Mouse (Mus musculus) spleen, adult 2 months (tissue): ENCODE data around the gene Gabpb2. TPM values are rescaled to one million over a fixed set of nuclear protein-coding genes. Genes with fewer than 3 reads are reported as not detected.

Experiments
- DNase-seq, 2 experiments: peaks; one replicate each; pipeline versions ENCODE4 v3.0.0 to v3.0.0-alpha.2; 2012 to 2021; ENCODE audit warnings: low spot score in 2 of 2, low read depth in 1 of 2
- H3K27ac ChIP-seq: fragments of 200-500 bp; 2 replicates; pipeline ENCODE4 v1.5.1; 2012; ENCODE audit warnings: low read length, inconsistent platforms; ENCODE audit not compliant: insufficient read depth
- H3K27me3 ChIP-seq: fragments of 200-500 bp; 2 replicates; pipeline ENCODE4 v1.6.1; 2012; ENCODE audit warnings: mild to moderate bottlenecking, moderate library complexity, low read length, inconsistent platforms; ENCODE audit not compliant: control insufficient read depth, insufficient read depth
- H3K36me3 ChIP-seq: fragments of 200-500 bp; 2 replicates; pipeline ENCODE4 v1.6.1; 2012; ENCODE audit warnings: mild to moderate bottlenecking, low read length, inconsistent platforms; ENCODE audit not compliant: control insufficient read depth, insufficient read depth
- H3K4me1 ChIP-seq: fragments of 200-500 bp; 2 replicates; pipeline ENCODE4 v1.6.1; 2011; ENCODE audit warnings: inconsistent platforms; ENCODE audit not compliant: control insufficient read depth, insufficient read depth, insufficient read length
- H3K4me3 ChIP-seq: fragments of 200-500 bp; 2 replicates; pipeline ENCODE4 v1.5.1; 2011; ENCODE audit warnings: mild to moderate bottlenecking, inconsistent platforms; ENCODE audit not compliant: insufficient read depth, insufficient read length; ENCODE audit errors: extremely low read depth
- CTCF ChIP-seq: fragments of 200-500 bp; IDR thresholded peaks from 2 replicates; pipeline ENCODE4 v1.5.1; 2011; ENCODE audit warnings: mild to moderate bottlenecking, inconsistent platforms; ENCODE audit not compliant: insufficient read depth, insufficient read length, insufficient replicate concordance; ENCODE audit errors: extremely low read depth
- POLR2A ChIP-seq: fragments of 200-500 bp; IDR thresholded peaks from 2 replicates; pipeline ENCODE4 v1.6.1; 2011; ENCODE audit warnings: low read depth, low read length, inconsistent platforms
- WGBS: fragments of 180-500 bp; shearing (Covaris S2); methylation state at CpG from one replicate; pipeline ENCODE4 v1.1.7; 2018; 5-methylcytosine and 5-hydroxymethylcytosine counted together
- polyA plus RNA-seq: library from polyadenylated mRNA; depleted of rRNA; stranded (reverse); fragments of >200 nt; gene quantifications from 2 replicates; pipeline ENCODE4 v1.2.3, GENCODE M21; 2012

The Gabpb2 gene
- polyA plus RNA-seq, 1 experiment = 17.0 TPM

DNA sequence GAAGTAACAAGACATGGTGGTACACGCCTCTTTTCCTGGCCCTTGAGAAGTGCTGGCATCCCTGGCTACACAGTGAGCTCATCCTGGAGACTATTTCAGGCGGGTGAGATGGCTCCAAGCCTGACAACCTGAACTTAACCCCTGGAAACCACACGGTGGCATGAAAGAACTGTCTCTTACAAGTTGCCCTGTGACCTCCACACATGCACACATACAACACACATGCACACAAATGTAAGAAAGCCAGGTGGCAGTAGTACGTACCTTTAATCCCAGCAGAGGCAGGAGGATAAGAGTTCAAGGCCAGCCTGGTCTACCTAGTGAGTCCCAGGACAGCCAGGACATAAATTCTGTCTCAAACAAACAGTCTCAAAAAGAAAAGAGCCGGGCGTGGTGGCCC is 21.3 kb upstream of the Gabpb2 start:
- no peaks in the 10 kb centered on the region for H3K4me1 ChIP-seq
- H3K36me3 ChIP-seq = peaks cover 29% of the 10 kb centered on the region
- DNase-seq = no peak
- TF ChIP-seq POLR2A (no peak), CTCF (no peak)
- H3K4me3 ChIP-seq = no peak overlapping the region
- no peaks in the 10 kb centered on the region for H3K27me3 ChIP-seq
- H3K27ac ChIP-seq = no peak overlapping the region
- 85% methylated on average over 6 of the region's 6 CpGs for WGBS

DNA sequence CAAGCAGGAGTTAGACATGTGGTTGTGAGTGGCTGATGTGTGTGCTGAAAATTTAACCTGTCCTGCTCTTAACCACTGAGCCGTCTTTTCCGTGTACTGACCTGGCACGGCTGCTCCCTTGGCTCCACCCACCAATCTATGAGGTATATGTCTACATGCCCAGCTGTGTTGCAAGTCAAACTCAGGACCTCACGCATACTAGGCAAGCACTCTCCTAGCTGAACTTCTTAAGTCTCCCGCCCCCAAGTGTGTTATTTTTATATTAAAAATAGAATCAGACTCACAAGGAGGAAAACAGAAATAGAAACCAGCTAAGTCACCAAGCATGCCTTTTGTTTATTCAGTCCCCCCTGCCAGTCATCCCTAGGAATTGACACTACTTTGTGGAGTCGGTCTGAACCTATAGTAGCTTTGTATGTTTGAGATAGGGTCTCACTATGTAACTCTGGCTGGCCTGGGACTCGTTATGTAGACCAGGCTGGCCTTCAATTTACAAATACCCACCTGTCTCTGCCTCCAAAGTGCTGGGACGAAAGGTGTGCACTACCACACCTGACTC is 19.9 kb upstream of the Gabpb2 start:
- Histone ChIP-seq H3K27me3 (no peaks in the 10 kb centered on the region), H3K4me3 (no peak overlapping the region), H3K27ac (no peak overlapping the region), H3K4me1 (peaks cover 3% of the 10 kb centered on the region), H3K36me3 (peaks cover 42% of the 10 kb centered on the region)
- TF ChIP-seq CTCF (no peak), POLR2A (no peak)
- no peak for DNase-seq
- 86% methylated on average over 8 of the region's 8 CpGs for WGBS

GRCm38 (mm10) chr3:95235386-95236301 is 17.9 kb upstream of the Gabpb2 start:
- no peaks in the 10 kb centered on the region for H3K27me3 ChIP-seq
- H3K4me3 ChIP-seq = no peak overlapping the region
- 93% methylated on average over 23 of the region's 23 CpGs for WGBS
- TF ChIP-seq POLR2A (no peak), CTCF (no peak)
- H3K27ac ChIP-seq = no peak overlapping the region
- H3K36me3 ChIP-seq = peaks cover 51% of the 10 kb centered on the region
- no peak for DNase-seq
- peaks cover 12% of the 10 kb centered on the region for H3K4me1 ChIP-seq

GRCm38 (mm10) chr3:95233303-95233980 is 15.7 kb upstream of the Gabpb2 start:
- WGBS = 69% methylated on average over 16 of the region's 16 CpGs
- TF ChIP-seq CTCF (no peak), POLR2A (no peak)
- Histone ChIP-seq H3K36me3 (peaks cover 51% of the 10 kb centered on the region), H3K27ac (peak overlapping the region; percentile 7; the same call in 1 of the 2 replicates), H3K4me1 (peaks cover 15% of the 10 kb centered on the region), H3K27me3 (no peaks in the 10 kb centered on the region), H3K4me3 (no peak overlapping the region)
- no peak for DNase-seq

- WGBS = 77% methylated on average over 7 of the region's 7 CpGs
- H3K27ac ChIP-seq = no peak overlapping the region
- H3K36me3 ChIP-seq = peaks cover 48% of the 10 kb centered on the region
- no peak overlapping the region for H3K4me3 ChIP-seq
- no peaks in the 10 kb centered on the region for H3K27me3 ChIP-seq
- peaks cover 15% of the 10 kb centered on the region for H3K4me1 ChIP-seq
- TF ChIP-seq CTCF (no peak), POLR2A (no peak)
- no peak for DNase-seq
Measured at GRCm38 (mm10) chr3:95232771-95233170, 15.1 kb upstream of the Gabpb2 start.

DNA sequence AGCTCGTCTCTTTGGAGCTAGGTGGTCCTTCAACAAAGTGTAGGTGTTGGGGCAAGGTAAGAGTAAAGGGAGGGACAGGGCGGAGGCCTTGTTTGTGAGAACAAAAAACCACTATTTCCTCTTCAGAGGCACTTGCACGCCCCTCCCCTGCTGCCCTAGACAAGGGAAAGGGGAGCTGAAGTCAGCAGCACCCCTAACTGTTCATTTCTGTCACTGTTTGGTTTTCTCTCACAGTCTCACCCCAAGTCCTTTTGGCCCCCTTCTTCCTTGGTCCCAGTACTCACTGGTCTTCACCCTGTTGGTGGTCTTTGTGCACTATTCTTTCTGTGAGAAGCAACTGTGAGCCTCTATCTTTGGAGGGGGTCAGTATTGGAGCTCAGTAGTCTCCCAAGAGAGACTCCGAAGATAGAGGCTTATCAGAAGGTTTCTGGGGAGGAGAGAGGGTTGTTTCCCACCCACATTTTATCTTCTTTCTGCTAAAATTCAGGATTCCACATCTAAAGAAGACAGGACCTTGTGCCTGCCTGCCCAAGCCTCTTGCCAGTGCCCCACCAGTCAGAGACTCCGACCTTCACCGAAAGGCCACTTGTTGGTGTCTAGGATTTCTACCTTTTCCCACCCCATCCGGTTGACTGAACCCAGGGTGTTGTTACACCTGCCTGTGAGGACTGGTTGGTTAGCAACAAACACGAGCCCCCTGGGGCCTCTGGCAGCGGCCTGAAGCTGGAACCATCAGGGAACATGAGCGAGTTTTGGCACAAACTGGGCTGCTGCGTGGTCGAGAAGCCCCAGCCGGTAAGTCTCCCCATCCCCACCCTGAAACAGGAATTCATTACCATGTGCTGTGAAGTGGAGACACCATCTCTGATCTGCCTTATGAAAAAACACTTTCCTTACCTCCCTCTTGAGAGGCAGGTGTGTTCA is 13.8 kb upstream of the Gabpb2 start, which contains the start of gene Mllt11:
Gene Mllt11 (minus strand): TSS at position 874 of the 924 bp plus-strand sequence.
- WGBS = 35% methylated on average over 13 of the region's 13 CpGs
- no peaks in the 10 kb centered on the region for H3K27me3 ChIP-seq
- H3K4me3 ChIP-seq = peak within 1 kb of the TSS; percentile 49
- peak within 1 kb of the TSS; percentile 97 for H3K27ac ChIP-seq
- H3K36me3 ChIP-seq = peaks cover 44% of the 10 kb centered on the region
- peaks cover 15% of the 10 kb centered on the region for H3K4me1 ChIP-seq
- DNase-seq = peak; percentile 34 to 82
- TF ChIP-seq CTCF = no peak
- peak; percentile 70 for TF ChIP-seq POLR2A
